Mouse (Mus musculus): ENCODE results near the gene Flt1. TPM values are rescaled to one million over a fixed set of nuclear protein-coding genes. Genes with fewer than 3 reads are reported as not detected.
"Not testable (repeated sequence)": the region's sequence is repeated elsewhere in the genome, so short reads cannot be mapped to it uniquely, and the experiment has no call there.

Flt1 gene
- polyA plus RNA-seq, 1 experiment from 2014 or later: 19.4 TPM

DNA sequence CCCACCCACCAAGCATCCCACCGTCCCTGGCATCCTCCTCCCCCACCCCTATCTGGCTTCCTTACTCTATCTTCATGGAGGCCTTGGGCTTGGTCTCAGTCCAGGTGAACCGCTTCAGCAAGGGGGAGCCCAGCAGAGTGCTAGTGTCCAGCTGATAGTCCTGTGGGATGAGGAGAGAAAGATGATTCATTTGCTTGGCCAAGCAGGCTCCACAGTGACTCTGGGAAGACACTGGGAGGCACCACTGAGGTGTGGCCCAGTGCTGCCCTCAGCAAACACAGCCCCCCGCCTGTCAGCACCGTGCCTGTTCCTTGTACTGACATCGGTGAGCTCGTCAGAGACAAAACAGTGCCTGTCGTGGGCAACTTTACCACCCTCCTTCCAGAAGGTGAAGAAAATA lies 159.5 kb downstream of the Flt1 start:
- 70% methylated on average over 7 of the region's 7 CpGs for WGBS
- no peak overlapping the region for H3K9ac ChIP-seq
- H3K9me3 ChIP-seq (replicated peaks): no peaks in the 10 kb centered on the region
- H3K27me3 ChIP-seq: 0 out of 2 replicates have a peak, but pooled peaks cover 3% of the 10 kb centered on the region
- no peak for ATAC-seq (replicated peaks; ENCODE audit: low FRiP score)
- peaks cover 14% of the 10 kb centered on the region for H3K4me1 ChIP-seq
- H3K36me3 ChIP-seq: no peaks in the 10 kb centered on the region
- H3K27ac ChIP-seq: no peak overlapping the region
- no peak overlapping the region for H3K4me2 ChIP-seq
- no peak overlapping the region for H3K4me3 ChIP-seq (replicated peaks)

DNA sequence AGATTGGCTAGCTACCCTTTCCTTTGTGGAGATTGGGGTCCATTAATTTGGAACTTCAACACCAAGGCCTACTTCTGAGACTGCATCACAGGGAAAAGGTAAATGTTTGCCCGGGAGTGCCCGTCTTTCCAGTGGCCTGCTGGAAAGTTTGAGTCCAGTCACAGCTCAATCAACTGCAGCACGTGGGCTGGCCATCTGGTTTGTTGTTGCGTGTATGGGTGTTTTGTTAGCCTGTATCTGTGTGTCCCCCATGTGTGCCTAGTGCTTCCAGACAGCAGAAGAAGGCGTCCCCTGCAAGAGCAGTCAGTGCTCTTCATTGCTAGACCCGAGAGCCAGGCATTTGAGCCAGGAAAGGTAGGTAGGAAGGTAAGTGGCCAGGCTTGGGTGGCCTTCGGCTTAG lies 160.4 kb downstream of the Flt1 start:
- ATAC-seq (replicated peaks; ENCODE audit: low FRiP score): no peak
- H3K27ac ChIP-seq: no peak overlapping the region
- H3K9me3 ChIP-seq (replicated peaks): no peaks in the 10 kb centered on the region
- no peak overlapping the region for H3K9ac ChIP-seq
- H3K4me2 ChIP-seq: no peak overlapping the region
- H3K27me3 ChIP-seq: 0 out of 2 replicates have a peak, but pooled peaks cover 3% of the 10 kb centered on the region
- peaks cover 14% of the 10 kb centered on the region for H3K4me1 ChIP-seq
- WGBS: 81% methylated on average over 7 of the region's 7 CpGs
- no peaks in the 10 kb centered on the region for H3K36me3 ChIP-seq
- no peak overlapping the region for H3K4me3 ChIP-seq (replicated peaks)

DNA sequence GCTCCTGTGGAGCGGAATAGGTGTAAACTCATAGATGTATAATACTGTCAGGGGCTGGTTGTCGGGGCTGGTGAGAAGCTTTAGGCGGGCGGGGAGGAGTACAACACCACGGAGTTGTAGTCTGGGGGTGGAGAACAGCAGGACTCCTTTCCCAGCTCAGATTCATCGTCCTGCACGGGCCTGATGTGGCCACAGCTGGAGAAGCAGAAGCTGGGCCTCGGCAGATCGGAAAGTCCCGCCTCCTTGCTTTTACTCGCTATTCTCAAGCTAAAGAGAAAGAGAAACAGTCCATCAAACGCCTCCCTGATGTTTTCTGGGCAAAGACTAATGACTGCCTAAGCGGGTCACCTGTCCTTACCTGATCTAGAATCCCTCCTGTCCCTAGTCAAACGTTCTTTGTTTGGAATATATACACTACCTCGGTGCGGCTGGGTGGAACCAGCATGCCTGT lies 161.6 kb downstream of the Flt1 start:
- Histone ChIP-seq H3K27ac (no peak overlapping the region), H3K9ac (no peak overlapping the region), H3K4me3 (replicated peaks) (peak overlapping the region; percentile 17), H3K4me2 (peak overlapping the region; percentile 52), H3K36me3 (no peaks in the 10 kb centered on the region), H3K4me1 (peaks cover 14% of the 10 kb centered on the region), H3K9me3 (replicated peaks) (no peaks in the 10 kb centered on the region), H3K27me3 (0 out of 2 replicates have a peak, but pooled peaks cover 3% of the 10 kb centered on the region)
- WGBS: 28% methylated on average over 16 of the region's 16 CpGs
- ATAC-seq (replicated peaks; ENCODE audit: low FRiP score): peak; percentile 33; the same call in 1 of the 2 replicates

DNA sequence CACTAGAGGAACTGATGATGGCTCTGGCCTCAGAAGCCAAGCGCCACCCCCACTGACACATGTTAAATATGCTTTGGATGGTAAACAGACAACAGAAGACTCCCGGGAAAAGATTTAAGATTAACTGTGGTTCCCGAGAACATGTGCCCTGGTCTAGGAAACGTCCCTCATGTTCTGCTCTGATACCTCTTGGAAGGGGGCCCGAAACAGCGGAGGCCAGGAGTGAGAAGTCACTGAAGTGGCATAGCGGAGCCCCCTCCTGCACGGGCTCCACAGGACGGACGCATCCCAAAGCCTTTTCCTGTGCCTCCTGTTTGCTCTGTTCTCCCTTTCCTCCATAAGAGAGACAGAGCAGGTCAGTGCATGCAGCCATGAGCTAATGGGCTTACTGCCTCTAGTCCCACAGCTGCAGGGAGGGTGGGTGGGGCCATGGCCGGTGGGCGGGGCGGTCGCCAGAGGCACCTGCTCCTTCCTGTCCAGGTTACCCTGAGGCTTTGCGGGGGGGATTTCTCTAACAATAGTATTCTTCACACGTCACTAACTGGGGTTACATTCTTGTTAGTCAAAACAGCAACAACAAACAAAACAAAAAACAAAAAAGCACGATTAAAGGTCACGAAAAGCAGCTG lies 162.2 kb downstream of the Flt1 start:
- Histone ChIP-seq H3K9ac (no peak overlapping the region), H3K36me3 (no peaks in the 10 kb centered on the region), H3K4me1 (peaks cover 14% of the 10 kb centered on the region), H3K9me3 (replicated peaks) (no peaks in the 10 kb centered on the region), H3K4me3 (replicated peaks) (peak overlapping the region; percentile 17), H3K27me3 (0 out of 2 replicates have a peak, but pooled peaks cover 3% of the 10 kb centered on the region), H3K27ac (no peak overlapping the region), H3K4me2 (peak overlapping the region; percentile 52)
- peak; percentile 86 for ATAC-seq (replicated peaks; ENCODE audit: low FRiP score)
- 35% methylated on average over 18 of the region's 18 CpGs for WGBS

DNA sequence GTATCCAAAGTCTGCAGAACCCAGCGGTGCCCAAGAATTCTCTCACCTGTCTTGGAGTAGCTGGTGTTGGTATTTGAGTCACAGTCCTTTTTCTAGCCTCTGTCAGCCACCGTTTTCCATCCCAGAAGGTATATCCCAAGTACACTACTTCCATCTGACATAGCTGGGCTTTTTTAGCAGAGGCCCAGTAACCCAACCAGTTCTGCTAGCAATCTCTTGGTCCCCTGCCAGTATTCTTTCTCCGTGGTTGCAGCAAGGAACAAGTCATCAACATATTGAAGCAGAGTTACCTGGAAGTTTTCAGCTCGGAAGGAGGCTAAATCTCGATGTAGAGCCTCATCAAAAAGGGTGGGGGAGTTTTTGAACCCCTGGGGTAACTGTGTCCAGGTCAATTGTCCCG lies 168.2 kb downstream of the Flt1 start:
- not testable (repeated sequence) for H3K4me2 ChIP-seq; H3K27ac ChIP-seq; H3K27me3 ChIP-seq; H3K4me3 ChIP-seq (replicated peaks); H3K9me3 ChIP-seq (replicated peaks); H3K9ac ChIP-seq; ATAC-seq (replicated peaks; ENCODE audit: low FRiP score); H3K4me1 ChIP-seq; H3K36me3 ChIP-seq
- 70% methylated on average over 6 of the region's 6 CpGs for WGBS

DNA sequence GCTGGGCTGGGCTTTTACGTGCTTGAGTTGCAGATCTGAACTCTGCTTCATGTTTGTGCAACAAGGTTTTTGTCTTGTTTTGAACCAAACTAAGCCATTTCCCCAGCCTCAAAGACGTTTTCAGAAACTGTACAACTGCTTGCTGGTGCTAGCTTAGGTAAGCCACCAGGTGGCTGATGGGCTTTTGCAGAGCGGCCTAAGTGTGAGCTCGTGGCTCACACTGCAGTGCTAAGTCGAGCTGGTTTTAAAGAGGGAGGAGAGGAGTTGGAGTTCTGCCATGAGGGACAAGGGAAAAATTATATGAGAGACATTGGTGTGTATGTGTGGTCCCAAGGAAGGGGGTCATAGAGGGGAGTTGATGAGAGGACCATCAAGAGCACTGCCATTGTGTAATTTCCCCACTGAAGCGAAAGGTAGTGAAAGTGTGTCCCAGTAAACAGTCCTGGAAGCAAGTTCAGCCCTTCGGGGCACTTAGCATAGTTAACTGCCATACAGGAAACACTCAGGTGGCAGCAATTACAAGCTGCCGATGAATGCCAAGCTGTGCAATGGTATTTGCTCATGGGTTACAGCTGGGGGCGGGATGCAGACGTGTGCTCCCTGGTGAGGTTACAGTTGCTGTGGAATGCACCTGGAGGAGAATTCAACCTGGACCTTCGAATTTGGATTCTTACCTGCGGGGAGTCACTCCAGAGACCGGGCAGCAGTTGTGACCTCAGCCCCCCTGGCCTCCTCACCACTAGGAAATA lies 173.8 kb downstream of the Flt1 start:
- Histone ChIP-seq H3K27me3 (no peaks in the 10 kb centered on the region), H3K4me1 (peaks cover 11% of the 10 kb centered on the region), H3K9ac (no peak overlapping the region), H3K36me3 (peaks cover 41% of the 10 kb centered on the region), H3K4me2 (no peak overlapping the region), H3K9me3 (replicated peaks) (no peaks in the 10 kb centered on the region), H3K4me3 (replicated peaks) (no peak overlapping the region), H3K27ac (0 out of 2 replicates have a peak overlapping the region, but pooled peaks have one; percentile 48)
- ATAC-seq (replicated peaks; ENCODE audit: low FRiP score): no peak
- WGBS: 76% methylated on average over 13 of the region's 13 CpGs

DNA sequence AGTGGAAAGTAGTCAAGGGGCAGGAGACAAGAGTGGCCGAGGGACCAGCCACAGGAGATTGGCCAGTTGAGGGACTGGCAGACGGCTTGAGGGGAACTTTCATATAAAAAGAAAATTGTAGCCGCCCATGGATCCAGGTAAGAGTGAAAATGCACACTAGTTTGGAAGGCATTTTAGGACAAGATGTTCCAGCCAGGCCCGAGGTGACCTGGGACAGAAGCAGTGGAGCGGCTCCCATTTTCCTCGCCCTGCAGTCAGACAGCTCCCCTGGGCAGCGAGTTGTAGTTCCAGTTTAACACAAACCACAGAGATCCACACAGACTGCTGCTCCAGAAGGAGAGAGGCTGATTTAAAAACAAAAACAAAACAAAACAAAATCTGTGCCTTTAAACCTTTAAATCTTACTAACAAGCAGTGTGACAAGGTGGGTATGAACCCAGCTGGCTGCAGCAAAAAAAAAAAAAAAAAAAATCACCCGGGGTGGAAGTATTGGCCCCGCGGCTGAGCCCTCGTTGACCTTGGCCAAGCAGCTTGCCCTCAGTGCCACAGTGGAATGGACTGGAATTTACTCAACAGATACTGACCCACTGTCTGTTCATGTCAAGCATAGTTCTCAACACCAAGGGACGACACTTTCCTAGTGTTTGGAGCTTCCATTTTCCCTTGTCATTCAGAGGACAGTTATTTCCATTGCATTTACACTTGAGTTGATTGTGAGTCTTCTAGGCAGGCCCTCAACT lies 176.6 kb downstream of the Flt1 start:
- no peak overlapping the region for H3K27ac ChIP-seq
- H3K27me3 ChIP-seq: no peaks in the 10 kb centered on the region
- peaks cover 7% of the 10 kb centered on the region; the same call in 1 of the 2 replicates for H3K4me1 ChIP-seq
- WGBS: 86% methylated on average over 12 of the region's 12 CpGs
- H3K36me3 ChIP-seq: peaks cover 65% of the 10 kb centered on the region
- H3K4me3 ChIP-seq (replicated peaks): no peak overlapping the region
- no peak for ATAC-seq (replicated peaks; ENCODE audit: low FRiP score)
- no peaks in the 10 kb centered on the region for H3K9me3 ChIP-seq (replicated peaks)
- no peak overlapping the region for H3K4me2 ChIP-seq
- no peak overlapping the region for H3K9ac ChIP-seq

DNA sequence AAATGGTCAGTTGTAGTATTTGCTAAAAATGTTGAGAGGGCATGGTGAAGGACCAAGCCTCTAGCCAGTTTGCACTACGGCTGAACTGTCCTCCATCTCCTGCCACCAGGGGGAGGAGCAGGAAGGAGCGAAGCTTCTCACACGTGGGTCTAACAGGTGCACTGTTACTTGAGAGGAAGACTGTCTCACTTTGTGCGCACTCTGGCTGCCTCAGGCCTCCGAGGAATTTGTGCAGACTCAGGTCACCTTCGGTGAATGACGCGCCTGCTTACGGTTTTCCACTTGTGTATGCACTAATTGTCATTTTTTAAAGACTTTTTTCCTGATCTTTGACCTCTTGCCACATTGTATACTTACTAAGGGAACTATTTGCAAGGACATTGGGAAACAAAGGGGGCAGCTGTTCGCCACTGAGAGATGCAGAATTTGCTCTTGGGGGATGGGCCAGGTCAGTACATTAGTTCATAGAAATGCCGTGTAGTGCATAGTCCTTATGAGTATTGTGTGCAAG lies 180.0 kb downstream of the Flt1 start:
- no peak overlapping the region for H3K4me2 ChIP-seq
- WGBS: 71% methylated on average over 11 of the region's 11 CpGs
- H3K36me3 ChIP-seq: peaks cover 85% of the 10 kb centered on the region
- no peaks in the 10 kb centered on the region for H3K9me3 ChIP-seq (replicated peaks)
- H3K27me3 ChIP-seq: no peaks in the 10 kb centered on the region
- no peak overlapping the region for H3K4me3 ChIP-seq (replicated peaks)
- no peak overlapping the region for H3K9ac ChIP-seq
- H3K27ac ChIP-seq: no peak overlapping the region
- H3K4me1 ChIP-seq: no peaks in the 10 kb centered on the region
- ATAC-seq (replicated peaks; ENCODE audit: low FRiP score): peak; percentile 58; the same call in 1 of the 2 replicates

DNA sequence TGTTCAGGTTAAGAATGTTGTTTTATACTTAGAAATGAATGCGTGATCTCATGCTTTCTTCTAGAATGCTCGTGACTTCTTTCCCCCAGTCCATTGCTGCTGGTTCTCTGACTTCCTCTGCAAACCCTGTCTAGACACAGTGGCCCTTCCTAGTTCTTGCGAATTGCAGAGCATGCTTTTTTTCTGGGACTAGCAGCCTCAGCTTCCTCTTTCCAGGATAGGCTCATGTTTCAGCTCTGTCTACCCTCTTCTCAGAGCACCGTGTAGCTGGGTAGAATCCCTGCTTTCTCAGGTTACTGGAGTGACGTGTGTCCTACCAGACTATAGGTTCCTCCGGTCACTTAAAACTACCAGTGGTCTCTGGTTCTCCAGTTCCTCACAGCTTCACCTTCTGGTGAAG lies 183.5 kb downstream of the Flt1 start:
- Histone ChIP-seq H3K9ac (no peak overlapping the region), H3K27ac (no peak overlapping the region), H3K36me3 (peaks cover 89% of the 10 kb centered on the region), H3K4me3 (replicated peaks) (no peak overlapping the region), H3K4me1 (no peaks in the 10 kb centered on the region), H3K9me3 (replicated peaks) (no peaks in the 10 kb centered on the region), H3K4me2 (no peak overlapping the region), H3K27me3 (no peaks in the 10 kb centered on the region)
- no peak for ATAC-seq (replicated peaks; ENCODE audit: low FRiP score)
- WGBS: 46% methylated on average over 6 of the region's 6 CpGs

DNA sequence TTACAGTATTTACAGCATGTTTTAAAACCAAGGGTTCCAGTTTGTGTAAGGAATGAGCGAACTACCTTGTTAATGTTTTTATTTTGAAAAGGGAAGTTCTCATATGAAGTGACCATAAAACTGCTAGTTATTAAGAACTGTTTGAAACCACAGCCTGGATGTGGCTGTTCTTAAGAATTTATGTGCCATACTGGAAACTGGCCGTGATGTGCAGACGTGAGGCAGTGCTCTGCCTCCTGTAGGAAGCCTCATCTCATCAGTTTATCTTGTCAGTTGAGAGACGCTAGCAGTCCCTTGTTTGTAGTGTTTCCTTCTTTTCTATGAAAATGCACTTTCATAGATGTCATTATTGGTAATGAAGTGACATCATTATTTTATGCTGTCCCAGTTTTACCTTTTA lies 186.0 kb downstream of the Flt1 start:
- Histone ChIP-seq H3K4me2 (no peak overlapping the region), H3K9ac (no peak overlapping the region), H3K36me3 (peaks cover 88% of the 10 kb centered on the region), H3K4me3 (replicated peaks) (no peak overlapping the region), H3K27ac (no peak overlapping the region), H3K9me3 (replicated peaks) (no peaks in the 10 kb centered on the region), H3K27me3 (no peaks in the 10 kb centered on the region), H3K4me1 (no peaks in the 10 kb centered on the region)
- ATAC-seq (replicated peaks; ENCODE audit: low FRiP score): no peak
- WGBS: 88% methylated on average over 4 of the region's 4 CpGs

DNA sequence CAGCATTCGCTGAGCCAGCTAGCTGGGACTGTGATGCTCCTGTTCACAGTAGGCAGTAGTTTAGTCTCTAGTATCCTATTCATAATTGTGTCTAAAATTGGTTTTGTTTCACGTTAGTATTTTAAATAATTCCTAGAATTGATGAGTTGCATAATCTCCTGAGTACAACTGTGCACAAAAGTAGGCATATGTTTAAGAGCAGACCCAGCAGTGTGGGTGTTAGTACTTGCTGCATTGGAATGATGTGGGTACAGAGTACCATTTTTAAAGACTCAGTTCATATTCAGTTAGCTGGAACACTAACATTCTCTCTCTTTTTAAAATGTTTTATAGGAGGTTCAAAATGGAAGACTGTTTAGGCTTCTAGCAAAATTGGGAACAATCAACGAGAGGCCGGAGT lies 186.4 kb downstream of the Flt1 start:
- no peaks in the 10 kb centered on the region for H3K9me3 ChIP-seq (replicated peaks)
- no peak overlapping the region for H3K4me2 ChIP-seq
- 96% methylated on average over 4 of the region's 4 CpGs for WGBS
- no peak for ATAC-seq (replicated peaks; ENCODE audit: low FRiP score)
- H3K27ac ChIP-seq: no peak overlapping the region
- no peak overlapping the region for H3K9ac ChIP-seq
- H3K4me1 ChIP-seq: no peaks in the 10 kb centered on the region
- no peaks in the 10 kb centered on the region for H3K27me3 ChIP-seq
- H3K36me3 ChIP-seq: peaks cover 86% of the 10 kb centered on the region
- H3K4me3 ChIP-seq (replicated peaks): no peak overlapping the region

DNA sequence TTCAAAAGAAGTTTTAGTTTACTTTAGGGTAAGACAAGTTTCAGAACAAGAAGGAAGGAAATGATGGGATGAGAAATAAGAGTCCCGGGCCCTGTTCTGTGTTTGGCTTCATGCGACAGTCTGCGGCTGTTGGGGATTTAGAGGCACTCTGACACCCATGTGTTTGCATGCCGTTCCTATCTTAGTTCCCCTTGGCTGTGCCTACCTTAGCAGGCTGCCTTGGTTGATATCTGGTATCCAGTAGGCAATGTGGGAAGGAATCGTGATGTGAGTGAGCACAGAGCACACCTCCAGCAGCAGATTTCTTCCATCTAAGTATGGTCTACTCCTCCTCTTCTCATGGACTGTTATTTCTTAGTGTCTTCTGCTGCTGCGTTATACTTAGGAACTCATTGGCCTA lies 193.8 kb downstream of the Flt1 start:
- WGBS: 93% methylated on average over 6 of the region's 6 CpGs
- no peaks in the 10 kb centered on the region for H3K27me3 ChIP-seq
- H3K4me2 ChIP-seq: no peak overlapping the region
- no peaks in the 10 kb centered on the region for H3K4me1 ChIP-seq
- H3K27ac ChIP-seq: no peak overlapping the region
- peaks cover 67% of the 10 kb centered on the region for H3K36me3 ChIP-seq
- no peaks in the 10 kb centered on the region for H3K9me3 ChIP-seq (replicated peaks)
- no peak overlapping the region for H3K4me3 ChIP-seq (replicated peaks)
- no peak for ATAC-seq (replicated peaks; ENCODE audit: low FRiP score)
- H3K9ac ChIP-seq: no peak overlapping the region

All from kidney, embryonic 15.5 days (tissue).